Mouse (Mus musculus): ENCODE results near the gene Myh9.

- TF ChIP-seq MAFK (IDR thresholded peaks at IDR 0.05; ENCODE audit: insufficient read depth, low read depth, low read length) = no peak
- no peak for TF ChIP-seq ZC3H11A (IDR thresholded peaks at IDR 0.05; ENCODE audit: borderline replicate concordance, low read depth, low read length)
- TF ChIP-seq HCFC1 (IDR thresholded peaks at IDR 0.05; ENCODE audit: borderline replicate concordance, insufficient read depth, low read length) = no peak
These were observed 5.1 kb downstream of the Myh9 start for GRCm38 (mm10) chr15:77836692-77837443.

All from ES-E14 (cell line).